Mouse (Mus musculus) liver, embryonic 16.5 days (tissue): Measurements from ENCODE around the gene Tsc22d4. TPM values are rescaled to one million over a fixed set of nuclear protein-coding genes. Genes with fewer than 3 reads are reported as not detected.

Experiments used
- ATAC-seq: fragments of 200-750 bp; cut with Nextera tagmentation; 2 replicates; pipeline ENCODE4 v1.8.0; 2017; ENCODE audit warnings: low read depth, mild to moderate bottlenecking, moderate number of reproducible peaks, moderate library complexity
- H3K27ac ChIP-seq: fragments of 300-500 bp; sonication (generic); 2 replicates; pipeline ENCODE4 v1.5.1; 2014; ENCODE audit warnings: mild to moderate bottlenecking, low read length
- H3K27me3 ChIP-seq: fragments of 300-500 bp; sonication (generic); 2 replicates; pipeline ENCODE4 v1.6.1; 2014; ENCODE audit warnings: low read depth, low read length, mixed read lengths; ENCODE audit not compliant: control insufficient read depth, insufficient read depth
- H3K36me3 ChIP-seq: fragments of 300-500 bp; sonication (generic); 2 replicates; pipeline ENCODE4 v1.6.1; 2014; ENCODE audit warnings: mild to moderate bottlenecking; ENCODE audit not compliant: control insufficient read depth, insufficient read depth
- H3K4me1 ChIP-seq: fragments of 300-500 bp; sonication (generic); 2 replicates; pipeline ENCODE4 v1.6.1; 2014; ENCODE audit warnings: low read depth, low read length, mixed read lengths; ENCODE audit not compliant: control insufficient read depth
- H3K4me2 ChIP-seq: fragments of 300-500 bp; sonication (generic); 2 replicates; pipeline ENCODE4 v1.6.1; 2014; ENCODE audit warnings: low read depth, low read length, mixed read lengths
- H3K4me3 ChIP-seq: fragments of 300-500 bp; sonication (generic); 2 replicates; pipeline ENCODE4 v1.5.1; 2014; ENCODE audit warnings: low read depth, mild to moderate bottlenecking, low read length
- H3K9ac ChIP-seq: fragments of 300-500 bp; sonication (generic); 2 replicates; pipeline ENCODE4 v1.6.1; 2014; ENCODE audit warnings: low read depth, low read length
- H3K9me3 ChIP-seq: fragments of 300-500 bp; sonication (generic); replicated peaks from 2 replicates; pipeline ENCODE4 v1.6.1; 2016; ENCODE audit warnings: low read length; ENCODE audit not compliant: control insufficient read depth
- WGBS: fragments of 180-500 bp; shearing (Covaris S2); extraction: QIAGEN DNeasy Blood & Tissue Kit; methylation state at CpG from one replicate; pipeline ENCODE4 v1.1.7; 2014; ENCODE audit not compliant: insufficient replicate concordance; 5-methylcytosine and 5-hydroxymethylcytosine counted together
- polyA plus RNA-seq: library from polyadenylated mRNA; unstranded; fragments of >200 nt; fragmentation: Nextera tagmentation; extraction: Ambion mirVana; gene quantifications from 2 replicates; pipeline ENCODE4 v1.2.1, GENCODE M21; 2015

Tsc22d4 gene
- polyA plus RNA-seq, 1 experiment from 2014 or later: 64.4 TPM

DNA sequence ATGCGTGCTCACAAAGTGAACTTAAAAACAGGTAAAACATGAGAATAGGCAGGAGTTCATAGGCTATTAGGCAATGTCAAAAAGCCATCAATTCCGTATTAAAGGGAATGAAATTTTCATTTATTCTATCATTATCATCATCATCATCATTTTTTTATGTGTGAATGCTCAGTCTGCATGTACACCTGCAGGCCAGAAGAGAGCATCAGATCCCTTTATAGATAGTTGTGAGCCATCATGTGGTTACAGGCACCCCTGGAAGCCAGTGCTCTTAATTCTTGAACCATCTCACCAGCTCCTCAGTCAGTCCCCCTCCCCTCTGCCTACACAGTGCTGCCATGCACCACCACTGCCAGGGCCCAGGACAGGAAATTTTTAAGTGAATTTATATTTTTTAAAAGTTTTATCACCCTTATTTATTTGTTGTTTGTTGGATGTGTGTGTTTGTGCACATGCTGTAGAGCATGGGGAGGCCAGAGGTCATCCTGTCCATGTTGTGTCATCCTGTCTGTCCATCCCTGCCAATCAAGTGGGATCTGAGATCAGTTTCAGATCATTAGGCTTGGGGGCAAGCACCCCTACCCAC, 43.5 kb downstream of the Tsc22d4 start:
- H3K27ac ChIP-seq: no peak overlapping the region
- H3K27me3 ChIP-seq: no peaks in the 10 kb centered on the region
- peaks cover under 1% of the 10 kb centered on the region; the same call in 1 of the 2 replicates for H3K36me3 ChIP-seq
- ATAC-seq: no peak
- no peak overlapping the region for H3K9ac ChIP-seq
- H3K4me3 ChIP-seq: no peak overlapping the region
- no peak overlapping the region for H3K4me2 ChIP-seq
- WGBS: 77% methylated on average over 2 of the region's 2 CpGs
- no peaks in the 10 kb centered on the region for H3K9me3 ChIP-seq
- peaks cover 19% of the 10 kb centered on the region for H3K4me1 ChIP-seq

- no peak overlapping the region for H3K9ac ChIP-seq
- H3K27ac ChIP-seq: no peak overlapping the region
- no peak overlapping the region for H3K4me2 ChIP-seq
- H3K9me3 ChIP-seq: no peaks in the 10 kb centered on the region
- no peaks in the 10 kb centered on the region for H3K27me3 ChIP-seq
- ATAC-seq: no peak
- no peaks in the 10 kb centered on the region for H3K36me3 ChIP-seq
- no peak overlapping the region for H3K4me3 ChIP-seq
- H3K4me1 ChIP-seq: peaks cover 7% of the 10 kb centered on the region
Observed at GRCm38 (mm10) chr5:137791553-137791952, 46.0 kb downstream of the Tsc22d4 start.

DNA sequence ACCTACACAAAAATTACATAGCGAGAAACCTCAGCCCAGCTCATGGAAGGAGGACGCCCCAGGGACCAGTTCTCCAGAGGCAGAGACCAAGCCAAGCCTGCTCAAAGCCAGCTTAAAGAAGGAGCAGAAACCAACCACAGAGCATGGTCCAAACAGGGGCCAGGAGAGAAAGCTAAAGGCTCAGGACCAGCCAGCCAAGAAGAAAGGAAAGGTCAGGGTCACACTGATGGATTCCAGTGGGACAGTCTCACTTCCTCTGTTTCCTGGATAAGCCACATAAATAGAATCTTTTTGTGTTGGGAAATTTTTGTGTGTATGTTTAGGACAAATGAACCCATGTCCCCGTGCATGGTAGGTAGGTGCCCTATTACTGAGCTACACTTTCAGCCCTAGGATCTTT, 51.1 kb downstream of the Tsc22d4 start:
- Histone ChIP-seq H3K4me2 (no peak overlapping the region), H3K36me3 (no peaks in the 10 kb centered on the region), H3K9ac (no peak overlapping the region), H3K9me3 (no peaks in the 10 kb centered on the region), H3K27ac (no peak overlapping the region), H3K4me1 (no peaks in the 10 kb centered on the region), H3K27me3 (no peaks in the 10 kb centered on the region), H3K4me3 (no peak overlapping the region)
- ATAC-seq: no peak
- WGBS: 55% methylated on average over 3 of the region's 3 CpGs

DNA sequence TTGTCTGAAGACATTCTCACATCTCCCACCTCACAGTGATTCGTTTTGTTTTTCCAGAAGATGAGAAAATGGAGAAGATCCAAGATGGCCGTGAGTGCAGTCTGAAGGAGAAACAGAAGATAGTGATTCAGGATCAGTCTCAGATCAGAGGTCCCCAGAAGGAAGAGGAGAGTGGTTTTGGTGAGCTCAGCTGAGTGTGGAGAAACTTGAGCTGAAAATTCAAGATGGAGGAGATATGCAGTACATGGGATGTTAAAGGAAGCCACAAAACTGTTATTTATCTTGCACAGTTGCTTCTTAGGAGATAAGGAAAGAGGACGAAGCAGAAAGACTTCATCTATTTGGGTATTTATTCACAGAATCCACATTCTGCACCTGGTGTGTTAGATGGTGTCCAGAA, 55.4 kb downstream of the Tsc22d4 start:
- Histone ChIP-seq H3K9ac (no peak overlapping the region), H3K4me3 (no peak overlapping the region), H3K4me2 (no peak overlapping the region), H3K4me1 (no peaks in the 10 kb centered on the region), H3K27ac (no peak overlapping the region), H3K27me3 (no peaks in the 10 kb centered on the region), H3K9me3 (no peaks in the 10 kb centered on the region), H3K36me3 (no peaks in the 10 kb centered on the region)
- ATAC-seq: no peak
- 31% methylated on average over 3 of the region's 3 CpGs for WGBS

DNA sequence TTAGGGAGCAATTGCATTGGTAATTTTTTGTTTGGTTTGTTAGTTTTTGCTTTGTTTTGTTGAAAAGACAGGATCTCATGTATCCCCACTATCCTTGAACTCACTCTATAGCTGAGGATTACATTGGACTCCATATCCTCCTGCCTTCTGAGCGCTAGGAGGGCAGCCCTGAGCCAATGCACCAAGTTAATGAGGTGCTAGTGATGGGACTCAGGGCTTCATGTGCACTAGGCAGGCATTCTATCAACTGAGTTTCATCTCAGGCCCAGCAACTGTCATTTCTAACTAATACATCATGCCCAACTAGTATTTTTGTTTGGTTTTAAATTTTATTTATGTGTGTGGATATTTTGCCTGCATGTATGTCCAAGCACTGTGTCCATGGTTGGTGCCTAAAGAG, 60.6 kb downstream of the Tsc22d4 start:
- Histone ChIP-seq H3K9me3 (no peaks in the 10 kb centered on the region), H3K9ac (no peak overlapping the region), H3K27ac (no peak overlapping the region), H3K4me2 (no peak overlapping the region), H3K4me1 (no peaks in the 10 kb centered on the region), H3K27me3 (no peaks in the 10 kb centered on the region), H3K4me3 (no peak overlapping the region), H3K36me3 (no peaks in the 10 kb centered on the region)
- 55% methylated on average over 1 of the region's 1 CpGs for WGBS
- no peak for ATAC-seq

DNA sequence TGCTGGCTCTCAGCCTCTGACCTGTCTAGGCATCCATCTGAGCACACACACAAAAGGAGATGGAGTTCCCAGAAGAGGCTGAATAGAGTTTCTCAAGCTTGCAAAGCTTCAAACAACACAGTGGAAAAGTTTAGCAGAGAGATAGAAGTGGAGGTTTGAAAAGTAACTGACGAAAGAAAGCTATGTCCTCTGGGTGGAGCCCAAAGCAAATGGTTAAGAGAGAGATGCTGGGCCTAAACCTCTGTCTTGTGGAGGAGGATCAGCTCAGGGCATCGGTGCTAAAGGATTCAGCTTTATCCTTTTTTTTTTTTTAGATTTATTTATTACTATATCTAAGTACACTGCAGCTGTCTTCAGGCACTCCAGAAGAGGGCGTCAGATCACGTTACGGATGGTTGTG, 62.8 kb downstream of the Tsc22d4 start:
- no peak overlapping the region for H3K9ac ChIP-seq
- no peak overlapping the region for H3K4me2 ChIP-seq
- H3K36me3 ChIP-seq: no peaks in the 10 kb centered on the region
- H3K4me3 ChIP-seq: no peak overlapping the region
- H3K27ac ChIP-seq: no peak overlapping the region
- H3K4me1 ChIP-seq: no peaks in the 10 kb centered on the region
- no peak for ATAC-seq
- no peaks in the 10 kb centered on the region for H3K27me3 ChIP-seq
- WGBS: 67% methylated on average over 5 of the region's 5 CpGs
- H3K9me3 ChIP-seq: no peaks in the 10 kb centered on the region

DNA sequence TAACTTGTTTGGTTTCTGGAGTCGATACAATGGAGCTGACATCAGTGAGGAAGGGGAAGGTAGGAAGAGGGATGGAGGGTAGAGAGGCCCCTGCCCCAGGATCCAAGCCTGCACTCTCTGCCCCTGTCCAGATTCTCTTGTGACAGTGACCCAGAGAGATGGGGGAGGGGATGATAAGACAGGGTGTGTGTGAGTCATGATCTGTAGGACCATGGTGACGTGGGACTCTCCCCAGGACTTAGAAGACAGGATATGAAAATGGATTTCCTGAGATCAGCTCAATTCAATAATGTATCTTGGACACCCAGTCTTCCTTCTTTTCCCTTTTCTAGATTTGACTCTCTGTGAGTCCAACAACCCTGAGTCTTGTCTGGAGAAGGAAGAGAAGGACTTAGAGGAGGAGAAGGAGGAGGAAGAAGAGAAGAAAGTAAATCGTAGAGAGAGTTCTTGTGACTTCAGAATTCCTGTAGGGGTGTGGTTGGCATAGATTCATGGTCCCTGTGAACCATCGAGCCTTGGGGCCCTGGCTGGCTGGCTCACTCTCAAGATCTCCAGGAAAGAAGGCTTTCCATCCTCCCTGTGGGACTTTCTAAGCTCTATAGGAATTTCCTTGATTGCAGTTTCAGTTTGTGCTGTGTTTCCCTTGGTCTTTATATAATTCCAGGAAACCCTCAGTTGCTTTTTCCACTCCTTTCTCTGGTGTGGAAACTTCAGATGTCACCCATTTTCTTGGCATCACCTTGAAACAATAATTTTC, 72.1 kb downstream of the Tsc22d4 start:
- Histone ChIP-seq H3K27me3 (no peaks in the 10 kb centered on the region), H3K27ac (no peak overlapping the region), H3K9me3 (no peaks in the 10 kb centered on the region), H3K4me3 (no peak overlapping the region), H3K36me3 (no peaks in the 10 kb centered on the region), H3K9ac (no peak overlapping the region), H3K4me2 (no peak overlapping the region), H3K4me1 (no peaks in the 10 kb centered on the region)
- 43% methylated on average over 4 of the region's 4 CpGs for WGBS
- ATAC-seq: peak; percentile 43; the same call in 1 of the 2 replicates

Other genes starting within 250 kb of the Tsc22d4 start
- 28.1 and 28.3 TPM in 2 replicates for gene Pop7, start 243.2 kb upstream of the Tsc22d4 start, polyA plus RNA-seq
- gene Gigyf1, start 227.2 kb upstream of the Tsc22d4 start, polyA plus RNA-seq: 2.8 and 3.1 TPM in 2 replicates
- 0.81 and 1.2 TPM in 2 replicates for gene Epo, start 212.5 kb upstream of the Tsc22d4 start, polyA plus RNA-seq
- 125 and 127 TPM in 2 replicates for gene Gnb2, start 212.2 kb upstream of the Tsc22d4 start, polyA plus RNA-seq
- 0.05 TPM in 1 of 2 replicates, not detected in the other for gene Actl6b, start 192.2 kb upstream of the Tsc22d4 start, polyA plus RNA-seq
- 60.5 and 62.5 TPM in 2 replicates for gene Tfr2, start 175.9 kb upstream of the Tsc22d4 start, polyA plus RNA-seq
- 21.3 and 23.1 TPM in 2 replicates for gene Mospd3, start 144.7 kb upstream of the Tsc22d4 start, polyA plus RNA-seq
- gene Pcolce, start 131.9 kb upstream of the Tsc22d4 start, polyA plus RNA-seq: 15.0 and 21.5 TPM in 2 replicates
- 0.07 and 0.13 TPM in 2 replicates for gene Fbxo24, start 116.7 kb upstream of the Tsc22d4 start, polyA plus RNA-seq
- 25.1 and 26.8 TPM in 2 replicates for gene Lrch4, start 116.6 kb upstream of the Tsc22d4 start, polyA plus RNA-seq
- gene Gm20605, start 116.6 kb upstream of the Tsc22d4 start, polyA plus RNA-seq: 5.2 and 6.1 TPM in 2 replicates
- gene Sap25, start 104.4 kb upstream of the Tsc22d4 start, polyA plus RNA-seq: 4.5 and 6.7 TPM in 2 replicates
- gene Irs3, start 100.0 kb upstream of the Tsc22d4 start, polyA plus RNA-seq: 0.15 TPM in 1 of 2 replicates, not detected in the other
- 29.4 and 30.5 TPM in 2 replicates for gene Agfg2, start 61.0 kb upstream of the Tsc22d4 start, polyA plus RNA-seq
- 0.21 and 0.33 TPM in 2 replicates for gene Nyap1, start 4.1 kb upstream of the Tsc22d4 start, polyA plus RNA-seq
- 14.8 and 15.5 TPM in 2 replicates for gene Ppp1r35, start 33.1 kb downstream of the Tsc22d4 start, polyA plus RNA-seq
- 3.8 and 4.6 TPM in 2 replicates for gene Mepce, start 41.9 kb downstream of the Tsc22d4 start, polyA plus RNA-seq
- 3.8 and 4.0 TPM in 2 replicates for gene Zcwpw1, start 42.1 kb downstream of the Tsc22d4 start, polyA plus RNA-seq
- 5.1 and 6.1 TPM in 2 replicates for gene Pilra, start 90.6 kb downstream of the Tsc22d4 start, polyA plus RNA-seq
- gene Pilrb1, start 112.4 kb downstream of the Tsc22d4 start, polyA plus RNA-seq: 5.8 and 6.6 TPM in 2 replicates
- gene Pilrb2, start 126.1 kb downstream of the Tsc22d4 start, polyA plus RNA-seq: 5.6 and 8.3 TPM in 2 replicates
- gene Cyp3a13, start 175.9 kb downstream of the Tsc22d4 start, polyA plus RNA-seq: 6.2 and 6.8 TPM in 2 replicates
- gene Gjc3, start 217.4 kb downstream of the Tsc22d4 start, polyA plus RNA-seq: not detected in 2 replicates
- gene Azgp1, start 235.8 kb downstream of the Tsc22d4 start, polyA plus RNA-seq: 39.1 and 54.9 TPM in 2 replicates